Mouse (Mus musculus): ENCODE measurements around the gene Gpx4.

Gpx4 gene

GRCm38 (mm10) chr10:80072623-80073489, 25.9 kb downstream of the Gpx4 start:
- DNase-seq (ENCODE audit: low spot score in 2 of 2): no peak

- peak; percentile 73 to 82 for DNase-seq (ENCODE audit: low spot score in 2 of 2)
Measured at GRCm38 (mm10) chr10:80074813-80075601, 28.0 kb downstream of the Gpx4 start.

DNA sequence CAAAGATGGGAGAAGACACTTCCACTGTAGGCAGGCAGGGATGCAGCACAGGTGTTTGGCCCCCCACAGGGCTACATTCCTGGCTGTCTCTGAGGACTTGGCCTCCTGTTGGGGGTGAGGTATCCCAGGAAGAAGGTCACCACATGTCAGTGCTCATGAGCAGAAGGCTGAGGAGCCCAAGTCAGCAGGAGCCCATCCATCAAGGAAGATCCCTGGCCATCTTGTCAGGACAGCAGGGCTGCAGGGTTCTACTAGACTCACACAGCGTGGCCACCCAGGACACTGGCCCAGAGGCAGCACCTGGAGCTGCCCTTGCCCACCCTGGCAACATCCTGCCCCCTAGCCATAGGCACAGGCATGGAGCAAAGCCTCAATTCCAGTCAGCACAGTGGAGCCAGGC, 29.0 kb downstream of the Gpx4 start:
- no peak for DNase-seq (ENCODE audit: low spot score in 2 of 2)

- DNase-seq (ENCODE audit: low spot score in 2 of 2): no peak
Measured at GRCm38 (mm10) chr10:80076386-80076785, 29.4 kb downstream of the Gpx4 start.

GRCm38 (mm10) chr10:80077312-80077711, 30.3 kb downstream of the Gpx4 start:
- no peak for DNase-seq (ENCODE audit: low spot score in 2 of 2)

- DNase-seq (ENCODE audit: low spot score in 2 of 2): no peak
Measured at GRCm38 (mm10) chr10:80078366-80078765, 31.4 kb downstream of the Gpx4 start.

DNA sequence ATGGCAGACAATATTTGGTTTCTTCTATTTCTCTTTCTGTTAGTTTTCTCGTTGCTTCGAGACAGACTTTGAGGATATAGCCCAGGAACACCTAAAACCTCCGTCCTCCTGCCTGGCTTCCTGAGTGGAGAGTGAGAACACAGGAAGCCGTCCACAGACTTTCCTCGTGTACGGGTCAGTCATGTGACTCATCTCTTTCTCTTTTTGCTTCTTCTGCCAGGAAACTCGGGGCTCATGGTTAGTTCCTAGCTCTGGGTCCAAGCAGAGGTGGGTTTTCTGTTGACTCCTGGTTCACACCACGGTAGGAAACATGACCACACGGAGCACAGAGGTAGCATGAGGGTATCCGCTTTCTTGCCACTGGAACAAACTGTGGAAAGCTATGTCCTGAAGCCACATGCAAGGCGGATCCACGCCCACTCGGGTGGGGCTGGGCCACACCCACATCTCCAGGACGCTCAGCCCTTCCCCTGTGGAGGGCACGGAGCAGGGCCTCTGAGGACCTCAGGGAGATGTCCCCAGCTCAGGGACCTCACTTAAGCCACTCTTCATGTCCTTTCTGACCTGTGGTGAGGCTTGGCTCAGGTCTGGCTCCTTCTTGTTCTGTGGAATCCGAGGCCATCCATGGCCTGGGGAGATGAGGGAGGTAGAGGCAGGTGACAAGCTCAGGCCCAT, 33.6 kb downstream of the Gpx4 start:
- no peak for DNase-seq (ENCODE audit: low spot score in 2 of 2)

GRCm38 (mm10) chr10:80081075-80081474, 34.1 kb downstream of the Gpx4 start:
- DNase-seq (ENCODE audit: low spot score in 2 of 2): no peak

GRCm38 (mm10) chr10:80084817-80085487, 38.0 kb downstream of the Gpx4 start:
- no peak for DNase-seq (ENCODE audit: low spot score in 2 of 2)

DNA sequence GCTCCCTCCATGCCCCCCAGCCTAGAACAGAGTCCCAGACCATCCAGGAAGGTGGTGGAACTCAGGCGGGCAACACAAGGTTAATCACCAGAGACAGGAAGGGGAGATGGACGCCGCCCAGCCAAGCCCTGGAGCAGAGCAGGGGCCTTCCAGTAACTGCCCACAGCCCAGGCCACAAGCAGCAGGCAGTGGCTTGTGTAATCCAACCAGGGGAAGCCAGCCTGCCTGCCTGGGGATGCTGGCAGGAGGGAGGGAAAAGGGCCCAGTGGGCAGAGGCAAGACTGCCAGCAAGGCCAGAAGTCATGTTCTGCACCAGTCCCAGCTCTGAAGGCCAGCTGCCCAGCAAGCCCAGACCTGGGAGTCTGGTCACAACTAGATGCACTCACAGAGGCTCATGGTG, 39.9 kb downstream of the Gpx4 start:
- DNase-seq (ENCODE audit: low spot score in 2 of 2): peak in 1 of 2 experiments; percentile 68

DNA sequence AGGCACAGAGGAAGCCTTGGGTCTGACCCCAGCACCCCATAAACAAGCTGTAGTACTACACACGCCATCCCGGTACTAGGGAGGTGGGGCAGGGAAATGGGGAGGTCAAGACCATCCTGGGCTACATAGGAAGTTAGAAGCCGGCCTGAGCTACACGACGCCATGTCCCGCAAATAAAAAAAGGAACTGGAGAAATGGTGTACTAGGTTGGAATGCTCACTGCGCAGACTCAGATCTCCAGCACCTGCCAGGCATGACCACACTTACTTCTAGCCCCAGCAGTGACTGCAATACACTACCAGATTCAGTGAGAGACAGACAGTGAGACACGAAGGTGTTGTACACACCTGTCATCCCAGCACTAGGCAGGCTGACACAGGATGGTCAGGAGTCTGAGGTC, 40.5 kb downstream of the Gpx4 start:
- no peak for DNase-seq (ENCODE audit: low spot score in 2 of 2)

GRCm38 (mm10) chr10:80089146-80089545, 42.2 kb downstream of the Gpx4 start:
- no peak for DNase-seq (ENCODE audit: low spot score in 2 of 2)

DNA sequence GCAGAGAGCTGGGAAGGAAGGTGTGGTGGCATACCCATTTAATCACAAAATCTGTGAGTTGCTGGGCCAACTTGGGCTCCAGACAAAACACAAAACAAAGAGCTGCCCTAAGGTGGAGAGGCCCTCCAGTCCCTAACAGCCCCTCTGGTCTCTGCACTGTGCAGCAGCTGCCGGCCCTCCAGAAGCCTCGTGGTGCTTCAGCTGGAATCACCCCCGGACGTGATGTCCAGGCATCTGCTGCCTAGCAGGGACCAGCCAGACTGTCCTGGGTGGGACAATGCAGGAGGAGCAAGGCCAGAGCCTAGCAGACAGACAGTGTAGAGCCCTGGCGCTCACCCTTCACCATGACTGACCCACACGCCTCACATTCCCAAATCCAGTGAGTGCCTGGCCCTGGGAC, 44.6 kb downstream of the Gpx4 start:
- DNase-seq (ENCODE audit: low spot score in 2 of 2): no peak

DNA sequence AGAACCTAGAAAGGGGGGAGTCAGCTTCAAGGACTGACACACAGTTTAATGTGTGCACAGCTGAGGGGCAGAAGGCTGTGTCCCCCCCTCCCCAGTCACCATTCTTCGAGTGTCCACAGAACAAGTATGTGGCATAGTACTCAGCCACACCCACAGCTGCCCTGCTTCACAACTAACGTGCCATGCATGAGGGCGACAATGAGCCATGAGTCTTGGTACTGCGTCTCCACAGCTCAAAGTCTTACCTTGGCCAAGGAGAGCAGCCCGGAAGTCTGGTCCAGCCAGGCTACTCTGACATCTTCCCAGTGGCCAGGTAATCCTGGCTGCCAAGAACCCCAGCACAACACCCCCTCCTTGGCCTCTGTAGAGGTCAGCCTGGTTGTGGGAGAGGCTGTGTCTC, 45.7 kb downstream of the Gpx4 start:
- no peak for DNase-seq (ENCODE audit: low spot score in 2 of 2)

DNA sequence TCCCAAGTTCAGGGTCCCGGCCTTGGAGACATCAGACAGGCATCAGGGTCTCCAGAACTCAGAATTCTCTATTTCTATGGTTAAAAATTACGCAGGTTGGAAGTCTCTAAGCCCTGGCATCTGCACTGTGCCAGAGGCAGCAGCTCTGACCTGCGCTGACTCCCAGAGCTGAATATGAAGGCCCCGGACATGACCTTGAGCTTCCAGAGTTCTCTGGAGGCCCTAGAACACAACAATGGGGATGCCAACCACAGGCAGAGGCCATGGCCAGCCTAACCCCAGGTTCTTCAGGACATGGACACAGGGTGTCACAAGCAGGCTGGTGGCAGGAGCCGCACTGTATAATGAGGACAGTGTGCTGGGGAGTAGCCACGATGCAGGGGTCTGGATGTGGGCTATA, 47.1 kb downstream of the Gpx4 start:
- no peak for DNase-seq (ENCODE audit: low spot score in 2 of 2)

DNA sequence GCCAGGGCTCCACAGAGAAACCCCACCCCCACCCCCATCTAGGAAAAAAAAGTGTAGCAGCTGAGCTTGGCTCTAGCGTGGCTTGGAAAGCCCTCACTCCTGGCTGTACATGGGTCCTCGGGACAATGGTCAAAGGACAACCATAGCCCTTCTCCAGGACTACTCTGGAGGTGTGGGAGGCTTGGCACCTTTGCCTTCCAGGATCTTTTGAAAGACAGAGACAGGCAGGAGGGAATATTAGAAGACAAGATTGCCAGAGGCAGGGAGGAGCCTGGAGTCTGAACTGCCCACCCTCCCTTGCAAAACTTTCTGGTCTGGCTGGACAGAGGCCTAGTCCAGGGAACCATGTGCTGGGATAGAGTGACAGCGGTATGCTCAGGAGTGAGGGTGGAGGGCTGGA, 47.7 kb downstream of the Gpx4 start:
- no peak for DNase-seq (ENCODE audit: low spot score in 2 of 2)

- DNase-seq (ENCODE audit: low spot score in 2 of 2): no peak
Measured at GRCm38 (mm10) chr10:80095547-80095946, 48.6 kb downstream of the Gpx4 start.

DNA sequence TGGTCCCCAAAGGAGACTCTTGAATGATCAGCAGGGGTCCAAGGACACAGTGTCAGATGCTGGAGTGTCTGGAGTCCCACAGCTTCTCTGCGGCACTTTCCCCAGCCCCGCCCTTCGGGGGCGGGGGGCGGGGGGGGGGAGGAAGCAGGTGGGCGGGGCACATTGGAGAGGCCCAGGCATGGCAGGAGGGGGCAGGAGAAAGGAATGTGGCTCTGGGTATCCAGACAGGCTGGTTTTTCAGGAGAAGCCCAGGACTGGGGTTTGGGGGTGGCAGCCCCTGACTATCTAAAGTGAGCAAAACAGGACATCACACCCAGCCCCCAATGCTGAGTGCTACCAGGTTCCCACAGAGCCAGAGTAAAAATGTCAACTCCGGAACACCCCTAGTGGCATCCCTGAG, 50.3 kb downstream of the Gpx4 start:
- no peak for DNase-seq (ENCODE audit: low spot score in 2 of 2)

DNA sequence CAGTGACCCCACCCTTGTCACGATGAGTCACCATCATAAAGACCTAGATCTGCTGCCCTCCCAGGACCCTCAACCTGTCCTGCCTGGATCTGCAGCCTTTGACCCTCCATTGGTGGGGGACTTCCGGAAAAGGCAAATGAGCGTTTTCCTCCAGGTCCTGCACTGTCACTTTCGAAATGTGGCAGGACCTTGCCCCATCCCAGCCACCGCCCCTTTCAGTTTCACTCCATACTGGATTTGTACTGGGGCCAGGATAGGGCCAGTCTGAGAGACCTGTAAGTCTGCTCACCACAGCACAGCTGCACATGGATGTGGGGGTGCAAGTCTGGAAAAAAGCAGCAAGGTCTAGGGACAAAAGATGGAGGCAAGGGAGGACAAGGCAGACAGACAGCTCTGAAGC, 51.7 kb downstream of the Gpx4 start:
- DNase-seq (ENCODE audit: low spot score in 2 of 2): no peak

GRCm38 (mm10) chr10:80100982-80101381, 54.0 kb downstream of the Gpx4 start:
- DNase-seq (ENCODE audit: low spot score in 2 of 2): peak in 1 of 2 experiments; percentile 48

GRCm38 (mm10) chr10:80102216-80102915, 55.4 kb downstream of the Gpx4 start:
- peak; percentile 85 to 87 for DNase-seq (ENCODE audit: low spot score in 2 of 2)

Data from urinary bladder, postnatal 36 days (tissue).